In the genomic region with DNA sequence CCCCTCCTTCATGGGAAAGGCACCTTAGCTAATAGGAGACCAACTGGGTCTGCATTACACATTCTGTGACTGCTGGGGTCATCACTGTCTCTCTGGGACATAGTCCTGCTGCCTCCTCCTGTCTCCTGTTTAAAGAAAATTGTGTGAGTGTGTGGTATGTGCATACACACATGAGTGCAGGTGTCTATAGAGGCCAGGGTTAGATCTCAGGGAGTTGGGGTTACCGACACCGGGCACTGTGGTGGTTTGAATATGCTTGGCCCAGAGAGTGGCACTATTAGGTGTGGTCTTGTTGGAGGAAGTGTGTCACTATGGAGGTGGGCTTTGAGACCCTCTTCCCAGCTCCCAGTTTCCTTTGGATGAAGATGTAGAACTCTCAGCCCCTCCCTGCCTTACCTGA, we compare ENCODE assay signal across 21 mouse cellular contexts.
"Had no signal": no experiment of that assay in that cellular context is flagged by ENCODE, and none has a peak within 500 bp of the region (broad histone marks: within the 10 kb centered on the region; RNA-seq: fewer than 3 reads in every experiment).

No protein-coding gene starts in this region.

- DNase-seq: gastrocnemius, postnatal 36 days; heart, adult 18-20 months; heart, postnatal 10 days; kidney, adult 11 months; kidney, adult 2 months; kidney, adult 9 months; layer of hippocampus, adult 9-11 months; layer of hippocampus, postnatal 36 days; left cerebral cortex, postnatal 4 days had no signal

- H3K9ac ChIP-seq: heart, embryonic 12.5 days; hindbrain, embryonic 13.5 days; hindbrain, embryonic 15.5 days; kidney, embryonic 15.5 days; limb, embryonic 13.5 days; limb, embryonic 15.5 days; liver, embryonic 12.5 days; liver, embryonic 14.5 days had no signal

- H3K36me3 ChIP-seq: hindbrain, embryonic 15.5 days had no signal

- ATAC-seq: hindbrain, postnatal 0 days; intestine, embryonic 16.5 days; liver, embryonic 12.5 days had no signal

- H3K4me1 ChIP-seq: hindbrain, embryonic 15.5 days had no signal

- H3K9me3 ChIP-seq: heart, embryonic 10.5 days; heart, embryonic 12.5 days; hindbrain, embryonic 13.5 days; hindbrain, embryonic 15.5 days; kidney, embryonic 15.5 days; limb, embryonic 13.5 days; limb, embryonic 15.5 days; liver, embryonic 12.5 days had no signal

- H3K27me3 ChIP-seq: heart, embryonic 12.5 days; hindbrain, embryonic 13.5 days; hindbrain, embryonic 15.5 days; kidney, embryonic 15.5 days; limb, embryonic 13.5 days; limb, embryonic 15.5 days; liver, embryonic 12.5 days had no signal

- H3K4me3 ChIP-seq: heart, embryonic 10.5 days; heart, embryonic 12.5 days; hindbrain, embryonic 13.5 days; hindbrain, embryonic 15.5 days; kidney, embryonic 15.5 days; limb, embryonic 13.5 days; limb, embryonic 15.5 days; liver, embryonic 12.5 days had no signal

- H3K4me2 ChIP-seq: heart, embryonic 12.5 days; hindbrain, embryonic 13.5 days; hindbrain, embryonic 15.5 days; kidney, embryonic 15.5 days; limb, embryonic 13.5 days; limb, embryonic 15.5 days; liver, embryonic 12.5 days had no signal

- H3K27ac ChIP-seq: heart, embryonic 10.5 days; hindbrain, embryonic 13.5 days; hindbrain, embryonic 15.5 days; hindbrain, postnatal 0 days; kidney, embryonic 15.5 days; kidney, postnatal 0 days; limb, embryonic 13.5 days; limb, embryonic 15.5 days; liver, embryonic 12.5 days; liver, embryonic 14.5 days had no signal
